Mouse (Mus musculus) bone marrow, adult 2 months (tissue): ENCODE results near the gene Plcg2. TPM values are rescaled to one million over a fixed set of nuclear protein-coding genes. Genes with fewer than 3 reads are reported as not detected.

ENCODE experiments used
- H3K27ac ChIP-seq: fragments of 200-500 bp; 2 replicates; pipeline ENCODE4 v1.5.1; 2012; ENCODE audit warnings: low read depth, mild to moderate bottlenecking, control low read depth, inconsistent platforms, low read length; ENCODE audit not compliant: control insufficient read depth, poor library complexity, insufficient read depth
- H3K4me1 ChIP-seq: fragments of 200-500 bp; 2 replicates; pipeline ENCODE4 v1.6.1; 2011; ENCODE audit warnings: low read length; ENCODE audit not compliant: control insufficient read depth, insufficient read depth
- H3K4me3 ChIP-seq: fragments of 200-500 bp; replicated peaks from 2 replicates; pipeline ENCODE3; 2011; ENCODE audit warnings: mild to moderate bottlenecking, low read depth, low read length, control low read depth; ENCODE audit not compliant: control insufficient read depth
- CTCF ChIP-seq: fragments of 200-500 bp; IDR thresholded peaks from 2 replicates; pipeline ENCODE4 v1.5.1; 2011; ENCODE audit warnings: low read length, control low read depth; ENCODE audit not compliant: control insufficient read depth, insufficient read depth
- POLR2A ChIP-seq: fragments of 200-500 bp; IDR thresholded peaks from 2 replicates; pipeline ENCODE4 v1.6.1; 2011; ENCODE audit warnings: low read depth, mild to moderate bottlenecking, control low read depth, low read length, borderline replicate concordance; ENCODE audit not compliant: control insufficient read depth
- WGBS: fragments of 180-500 bp; shearing (Covaris S2); methylation state at CpG from one replicate; pipeline ENCODE4 v1.1.7; 2018; 5-methylcytosine and 5-hydroxymethylcytosine counted together
- polyA plus RNA-seq: library from polyadenylated mRNA; stranded (reverse); fragments of >200 nt; gene quantifications from 2 replicates; pipeline ENCODE4 v1.2.4, GENCODE M21; 2011; ENCODE audit warnings: low replicate concordance; ENCODE audit not compliant: missing spikeins, insufficient read depth, insufficient read length

Plcg2 gene
- polyA plus RNA-seq, 1 experiment, result 36.8 TPM

GRCm38 (mm10) chr8:117545043-117545442 is 47.0 kb downstream of the Plcg2 start:
- H3K4me3 ChIP-seq, result no peak overlapping the region
- TF ChIP-seq POLR2A (no peak), CTCF (no peak)
- no peak overlapping the region for H3K27ac ChIP-seq
- 48% methylated on average over 8 of the region's 8 CpGs for WGBS
- H3K4me1 ChIP-seq, result peaks cover 22% of the 10 kb centered on the region

DNA sequence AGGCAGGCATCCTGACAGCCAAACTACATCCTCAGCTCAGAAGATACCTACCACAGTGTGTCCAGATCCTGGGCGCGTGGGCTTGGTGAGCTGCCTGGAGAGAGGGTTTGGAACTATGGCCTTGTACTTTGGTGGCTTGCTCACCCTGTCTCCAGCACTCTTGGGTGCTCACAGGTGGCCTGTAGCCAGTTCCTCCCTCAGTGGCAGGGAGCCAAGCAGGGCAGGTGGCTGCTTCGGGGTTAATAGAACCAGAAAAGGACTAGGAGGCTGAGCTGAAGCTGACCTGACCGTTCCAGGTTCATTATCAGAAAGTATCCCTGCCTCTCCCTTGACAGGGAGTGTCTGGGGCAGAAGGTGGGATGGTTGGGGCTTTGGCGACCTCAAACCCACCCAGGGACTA is 48.3 kb downstream of the Plcg2 start:
- WGBS, result 41% methylated on average over 5 of the region's 5 CpGs
- Histone ChIP-seq H3K27ac (no peak overlapping the region), H3K4me3 (no peak overlapping the region), H3K4me1 (peaks cover 21% of the 10 kb centered on the region)
- TF ChIP-seq POLR2A (no peak), CTCF (no peak)

DNA sequence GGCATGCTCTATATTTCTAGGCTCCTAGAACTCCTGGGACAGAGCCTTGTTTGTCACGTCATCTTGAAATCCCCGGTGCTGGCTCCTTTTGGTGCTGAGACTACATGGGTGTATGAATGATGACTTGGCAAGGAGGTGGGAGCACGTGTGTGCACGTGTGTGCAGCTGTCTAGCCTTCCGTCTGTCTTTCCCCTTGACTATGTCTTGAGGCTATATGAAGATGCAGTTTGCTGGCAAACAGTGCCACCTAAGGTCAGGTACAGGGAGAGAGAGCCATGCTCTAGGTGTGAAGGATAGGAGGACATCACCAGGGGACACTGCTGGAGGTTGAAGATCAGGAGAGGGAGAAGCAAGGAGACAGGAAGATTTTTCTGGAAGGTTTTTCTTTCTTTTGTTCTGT is 49.9 kb downstream of the Plcg2 start:
- no peak overlapping the region for H3K4me3 ChIP-seq
- TF ChIP-seq CTCF (peak; percentile 73), POLR2A (no peak)
- WGBS, result 14% methylated on average over 5 of the region's 5 CpGs
- H3K27ac ChIP-seq, result no peak overlapping the region
- peaks cover 17% of the 10 kb centered on the region for H3K4me1 ChIP-seq

- Histone ChIP-seq H3K27ac (no peak overlapping the region), H3K4me3 (no peak overlapping the region), H3K4me1 (peaks cover 15% of the 10 kb centered on the region)
- TF ChIP-seq POLR2A (no peak), CTCF (no peak)
- WGBS, result 6% methylated on average over 4 of the region's 4 CpGs
Observed at GRCm38 (mm10) chr8:117548453-117548852, 50.4 kb downstream of the Plcg2 start.

DNA sequence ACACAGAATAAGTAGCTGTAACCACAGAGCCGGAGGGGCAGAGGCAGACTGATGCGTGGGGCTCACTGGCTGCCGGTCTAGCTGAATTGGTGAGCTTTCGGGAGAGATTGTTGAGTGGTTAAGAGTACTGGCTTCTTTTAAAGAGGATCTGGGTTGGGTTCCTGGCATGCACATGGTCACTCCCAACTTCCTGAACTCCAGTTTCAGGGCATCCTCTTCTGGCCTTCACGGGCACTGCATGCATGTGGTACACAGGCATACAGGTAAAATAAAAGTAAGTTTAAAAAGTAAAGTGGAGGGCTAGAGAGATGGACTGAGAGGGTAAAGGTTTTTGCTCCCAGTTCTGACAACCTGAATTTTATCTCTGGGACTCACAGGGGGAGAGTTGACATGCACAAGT is 52.4 kb downstream of the Plcg2 start:
- WGBS, result 34% methylated on average over 5 of the region's 5 CpGs
- H3K27ac ChIP-seq, result no peak overlapping the region
- no peak overlapping the region for H3K4me3 ChIP-seq
- no peak for TF ChIP-seq CTCF
- no peak for TF ChIP-seq POLR2A
- peaks cover 9% of the 10 kb centered on the region; the same call in 1 of the 2 replicates for H3K4me1 ChIP-seq

DNA sequence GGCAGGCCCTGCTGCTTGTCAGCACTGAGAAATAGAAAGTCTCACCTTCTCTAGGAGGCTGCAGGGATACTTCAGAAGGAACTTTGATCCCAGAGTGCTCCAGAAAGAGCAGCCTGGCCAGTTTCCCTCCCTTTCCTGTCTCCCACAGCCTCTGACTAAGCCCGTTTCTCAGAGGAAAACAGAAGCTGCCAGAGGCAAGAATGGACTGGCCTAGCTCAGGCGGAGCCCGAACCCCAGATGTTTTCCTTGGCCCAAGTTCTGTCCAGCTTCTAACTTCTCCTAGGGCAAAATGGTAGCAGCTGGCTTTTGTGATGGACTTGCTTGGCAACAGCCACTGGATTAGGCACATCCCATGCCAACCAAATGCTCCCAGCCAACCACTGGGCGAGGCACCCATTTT is 62.9 kb downstream of the Plcg2 start:
- Histone ChIP-seq H3K4me1 (peaks cover 15% of the 10 kb centered on the region), H3K4me3 (no peak overlapping the region), H3K27ac (no peak overlapping the region)
- WGBS, result 70% methylated on average over 4 of the region's 4 CpGs
- TF ChIP-seq CTCF, result no peak
- TF ChIP-seq POLR2A, result no peak

GRCm38 (mm10) chr8:117561735-117562361 is 63.8 kb downstream of the Plcg2 start:
- no peak for TF ChIP-seq POLR2A
- no peak for TF ChIP-seq CTCF
- H3K4me3 ChIP-seq, result no peak overlapping the region
- 64% methylated on average over 17 of the region's 17 CpGs for WGBS
- H3K27ac ChIP-seq, result no peak overlapping the region
- H3K4me1 ChIP-seq, result peaks cover 15% of the 10 kb centered on the region

GRCm38 (mm10) chr8:117562445-117563014 is 64.4 kb downstream of the Plcg2 start:
- Histone ChIP-seq H3K4me3 (no peak overlapping the region), H3K4me1 (peaks cover 15% of the 10 kb centered on the region), H3K27ac (no peak overlapping the region)
- TF ChIP-seq POLR2A (no peak), CTCF (no peak)
- WGBS, result 42% methylated on average over 16 of the region's 16 CpGs
